Mouse (Mus musculus) liver, adult 2 months (tissue): ENCODE data around the gene Ddx5.

Experiments used
- CTCF ChIP-seq: fragments of 200-500 bp; IDR thresholded peaks from 2 replicates; pipeline ENCODE4 v1.5.1; 2011; ENCODE audit warnings: low read depth, low read length, control low read depth
- POLR2A ChIP-seq: fragments of 200-500 bp; IDR thresholded peaks from 2 replicates; pipeline ENCODE4 v1.6.1; 2011; ENCODE audit warnings: low read length, control low read depth; ENCODE audit not compliant: insufficient read depth; ENCODE audit errors: extremely low read depth

- TF ChIP-seq CTCF = no peak
- TF ChIP-seq POLR2A = no peak
Observed at GRCm38 (mm10) chr11:106750121-106750751, 38.7 kb downstream of the Ddx5 start, which contains the start of gene Pecam1.
